Mouse (Mus musculus) spleen, adult 2 months (tissue): ENCODE results near the gene Asf1b. TPM values are rescaled to one million over a fixed set of nuclear protein-coding genes. Genes with fewer than 3 reads are reported as not detected.
"Not testable (repeated sequence)": the region's sequence is repeated elsewhere in the genome, so short reads cannot be mapped to it uniquely, and the experiment has no call there.

Experiments
- DNase-seq, 2 experiments: peaks; one replicate each; pipeline versions ENCODE4 v3.0.0 to v3.0.0-alpha.2; 2012 to 2021; ENCODE audit warnings: low spot score in 2 of 2, low read depth in 1 of 2
- H3K27ac ChIP-seq: fragments of 200-500 bp; 2 replicates; pipeline ENCODE4 v1.5.1; 2012; ENCODE audit warnings: low read length, inconsistent platforms; ENCODE audit not compliant: insufficient read depth
- H3K27me3 ChIP-seq: fragments of 200-500 bp; 2 replicates; pipeline ENCODE4 v1.6.1; 2012; ENCODE audit warnings: mild to moderate bottlenecking, moderate library complexity, low read length, inconsistent platforms; ENCODE audit not compliant: control insufficient read depth, insufficient read depth
- H3K36me3 ChIP-seq: fragments of 200-500 bp; 2 replicates; pipeline ENCODE4 v1.6.1; 2012; ENCODE audit warnings: mild to moderate bottlenecking, low read length, inconsistent platforms; ENCODE audit not compliant: control insufficient read depth, insufficient read depth
- H3K4me1 ChIP-seq: fragments of 200-500 bp; 2 replicates; pipeline ENCODE4 v1.6.1; 2011; ENCODE audit warnings: inconsistent platforms; ENCODE audit not compliant: control insufficient read depth, insufficient read depth, insufficient read length
- H3K4me3 ChIP-seq: fragments of 200-500 bp; 2 replicates; pipeline ENCODE4 v1.5.1; 2011; ENCODE audit warnings: mild to moderate bottlenecking, inconsistent platforms; ENCODE audit not compliant: insufficient read depth, insufficient read length; ENCODE audit errors: extremely low read depth
- CTCF ChIP-seq: fragments of 200-500 bp; IDR thresholded peaks from 2 replicates; pipeline ENCODE4 v1.5.1; 2011; ENCODE audit warnings: mild to moderate bottlenecking, inconsistent platforms; ENCODE audit not compliant: insufficient read depth, insufficient read length, insufficient replicate concordance; ENCODE audit errors: extremely low read depth
- POLR2A ChIP-seq: fragments of 200-500 bp; IDR thresholded peaks from 2 replicates; pipeline ENCODE4 v1.6.1; 2011; ENCODE audit warnings: low read depth, low read length, inconsistent platforms
- WGBS: fragments of 180-500 bp; shearing (Covaris S2); methylation state at CpG from one replicate; pipeline ENCODE4 v1.1.7; 2018; 5-methylcytosine and 5-hydroxymethylcytosine counted together
- polyA plus RNA-seq: library from polyadenylated mRNA; depleted of rRNA; stranded (reverse); fragments of >200 nt; gene quantifications from 2 replicates; pipeline ENCODE4 v1.2.3, GENCODE M21; 2012

Asf1b gene
- polyA plus RNA-seq, 1 experiment, result 33.2 TPM

DNA sequence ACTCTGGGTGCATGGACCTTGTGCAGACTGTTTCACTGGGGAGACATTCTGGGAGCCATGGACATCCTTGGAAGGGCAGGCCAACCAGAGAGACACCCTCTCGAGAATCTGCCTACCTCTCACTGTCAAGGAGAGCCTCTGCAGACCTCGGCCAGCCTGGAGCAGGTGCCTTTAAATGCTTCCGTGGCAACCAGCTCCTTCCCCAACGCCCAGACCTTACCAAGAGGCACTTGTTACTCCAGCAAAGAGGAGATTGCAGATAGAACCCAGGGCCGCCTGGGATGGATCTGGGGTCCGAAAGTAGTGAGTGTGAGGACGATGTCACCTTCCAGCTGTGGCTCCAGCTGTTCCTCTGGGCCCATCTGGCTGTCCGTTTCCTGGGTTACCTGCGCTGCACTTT, 22.9 kb downstream of the Asf1b start:
- TF ChIP-seq POLR2A (no peak), CTCF (no peak)
- no peak for DNase-seq
- Histone ChIP-seq H3K36me3 (peaks cover 9% of the 10 kb centered on the region), H3K27me3 (no peaks in the 10 kb centered on the region), H3K4me3 (no peak overlapping the region), H3K27ac (no peak overlapping the region; the same call in 1 of the 2 replicates), H3K4me1 (peaks cover 13% of the 10 kb centered on the region; the same call in 1 of the 2 replicates)
- WGBS, result 85% methylated on average over 9 of the region's 9 CpGs

DNA sequence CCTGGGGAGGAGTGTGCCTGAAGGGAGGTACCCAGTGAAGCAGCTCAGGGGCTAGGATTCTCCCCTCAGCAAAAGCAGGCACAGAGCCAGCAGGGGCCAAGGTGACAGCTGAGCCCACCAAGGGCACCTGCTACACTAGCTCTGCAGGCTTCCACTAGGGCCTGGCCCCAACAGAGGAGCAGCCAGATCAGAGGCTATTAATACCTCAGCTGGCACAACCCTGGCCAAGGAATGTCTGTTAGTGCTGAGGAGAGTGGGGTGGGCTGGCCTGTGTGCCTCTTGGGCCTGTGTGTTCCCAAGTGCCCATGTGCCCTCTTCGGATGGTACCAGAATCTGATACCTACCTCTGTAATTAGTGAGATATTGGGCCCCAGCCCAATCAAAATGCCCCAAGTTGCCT, 24.9 kb downstream of the Asf1b start:
- peaks cover 7% of the 10 kb centered on the region; the same call in 1 of the 2 replicates for H3K4me1 ChIP-seq
- H3K4me3 ChIP-seq, result no peak overlapping the region
- WGBS, result 85% methylated on average over 1 of the region's 1 CpGs
- no peak for DNase-seq
- TF ChIP-seq POLR2A (no peak), CTCF (no peak)
- H3K36me3 ChIP-seq, result peaks cover 9% of the 10 kb centered on the region
- H3K27ac ChIP-seq, result no peak overlapping the region
- H3K27me3 ChIP-seq, result no peaks in the 10 kb centered on the region

DNA sequence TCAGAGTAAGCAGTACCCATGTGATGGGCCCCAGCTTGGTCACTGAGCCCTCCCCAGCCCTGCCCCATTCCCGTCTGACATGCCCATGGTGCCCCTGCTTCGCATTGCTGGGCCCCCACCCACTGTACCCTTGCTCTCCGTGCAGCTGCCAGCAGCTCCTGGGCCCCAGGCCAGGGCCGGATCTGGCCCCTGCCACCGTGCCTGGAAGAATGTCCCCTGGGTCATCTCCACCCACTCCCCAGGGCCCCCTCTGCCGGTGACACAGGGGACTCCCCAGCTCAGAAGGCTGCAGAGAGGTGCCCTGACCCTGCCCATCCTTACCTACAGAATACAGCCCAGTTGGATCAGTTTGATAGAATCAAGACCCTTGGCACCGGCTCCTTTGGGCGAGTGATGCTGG, 25.5 kb downstream of the Asf1b start:
- Histone ChIP-seq H3K4me3 (no peak overlapping the region), H3K27me3 (no peaks in the 10 kb centered on the region), H3K27ac (no peak overlapping the region), H3K4me1 (peaks cover 7% of the 10 kb centered on the region; the same call in 1 of the 2 replicates), H3K36me3 (peaks cover 12% of the 10 kb centered on the region)
- TF ChIP-seq CTCF (no peak), POLR2A (no peak)
- 91% methylated on average over 8 of the region's 8 CpGs for WGBS
- no peak for DNase-seq

DNA sequence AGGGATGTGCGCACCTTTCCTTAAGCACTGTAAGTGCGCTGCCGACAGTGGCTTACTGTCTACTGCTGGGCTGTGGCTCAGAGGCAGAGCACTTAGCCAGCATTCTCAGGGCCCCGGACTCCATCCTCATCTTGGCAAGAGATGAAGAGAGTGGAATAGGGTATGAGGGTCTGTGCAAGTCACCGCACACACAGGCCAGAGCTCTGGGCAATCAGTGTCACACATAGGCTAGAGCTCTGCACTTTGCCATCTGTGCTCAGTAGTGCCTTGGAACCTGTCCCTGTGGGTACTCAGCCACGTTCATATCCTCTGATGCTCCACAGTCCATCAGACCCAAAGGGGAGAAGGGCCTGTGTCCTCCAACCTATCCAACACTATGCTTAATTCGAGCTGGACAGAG, 26.2 kb downstream of the Asf1b start:
- WGBS, result 96% methylated on average over 7 of the region's 7 CpGs
- H3K4me1 ChIP-seq, result peaks cover 7% of the 10 kb centered on the region; the same call in 1 of the 2 replicates
- no peak overlapping the region for H3K4me3 ChIP-seq
- DNase-seq, result no peak
- no peak overlapping the region for H3K27ac ChIP-seq
- TF ChIP-seq CTCF, result no peak
- TF ChIP-seq POLR2A, result no peak
- H3K36me3 ChIP-seq, result peaks cover 18% of the 10 kb centered on the region
- no peaks in the 10 kb centered on the region for H3K27me3 ChIP-seq

DNA sequence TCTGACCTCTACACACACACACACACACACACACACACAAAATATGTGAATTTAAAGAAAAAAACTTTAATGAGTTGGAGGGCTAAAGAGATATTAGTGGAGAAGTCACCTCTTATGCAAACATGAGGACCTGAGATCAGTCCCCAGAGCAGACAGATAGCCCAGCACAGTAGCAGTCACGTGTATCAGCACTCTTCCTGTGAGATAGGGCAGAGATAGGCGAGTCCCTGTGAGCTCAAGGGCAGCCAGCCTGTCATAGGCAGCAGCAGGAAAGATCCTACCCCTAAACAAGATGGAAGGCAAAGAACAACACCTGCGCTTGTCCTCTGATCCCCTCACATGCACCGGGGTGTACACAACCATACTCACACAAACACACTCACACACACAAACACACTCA, 27.1 kb downstream of the Asf1b start:
- no peak overlapping the region for H3K4me3 ChIP-seq
- TF ChIP-seq CTCF (no peak), POLR2A (no peak)
- 82% methylated on average over 4 of the region's 4 CpGs for WGBS
- no peaks in the 10 kb centered on the region for H3K27me3 ChIP-seq
- H3K27ac ChIP-seq, result no peak overlapping the region
- DNase-seq, result no peak
- peaks cover 1% of the 10 kb centered on the region; the same call in 1 of the 2 replicates for H3K4me1 ChIP-seq
- peaks cover 24% of the 10 kb centered on the region for H3K36me3 ChIP-seq

DNA sequence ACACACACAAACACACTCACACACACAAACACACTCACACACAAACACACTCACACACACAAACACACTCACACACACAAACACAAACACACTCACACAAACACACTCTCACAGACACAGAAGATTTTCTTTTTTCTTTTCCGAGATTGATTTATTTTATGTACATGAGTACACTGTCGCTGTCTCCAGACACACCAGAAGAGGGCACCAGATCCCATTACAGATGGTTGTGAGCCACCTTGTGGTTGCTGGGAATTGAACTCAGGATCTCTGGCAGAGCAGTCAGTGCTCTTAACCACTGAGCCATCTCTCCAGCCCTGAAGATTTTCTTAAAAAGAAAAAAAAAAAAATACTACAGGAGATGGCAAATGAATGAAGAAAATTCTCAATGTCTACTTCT, 27.9 kb downstream of the Asf1b start:
- not testable (repeated sequence) for DNase-seq, H3K4me1 ChIP-seq, H3K27me3 ChIP-seq, H3K4me3 ChIP-seq, H3K27ac ChIP-seq
- H3K36me3 ChIP-seq, result peaks cover 24% of the 10 kb centered on the region
- WGBS, result 96% methylated on average over 2 of the region's 2 CpGs

DNA sequence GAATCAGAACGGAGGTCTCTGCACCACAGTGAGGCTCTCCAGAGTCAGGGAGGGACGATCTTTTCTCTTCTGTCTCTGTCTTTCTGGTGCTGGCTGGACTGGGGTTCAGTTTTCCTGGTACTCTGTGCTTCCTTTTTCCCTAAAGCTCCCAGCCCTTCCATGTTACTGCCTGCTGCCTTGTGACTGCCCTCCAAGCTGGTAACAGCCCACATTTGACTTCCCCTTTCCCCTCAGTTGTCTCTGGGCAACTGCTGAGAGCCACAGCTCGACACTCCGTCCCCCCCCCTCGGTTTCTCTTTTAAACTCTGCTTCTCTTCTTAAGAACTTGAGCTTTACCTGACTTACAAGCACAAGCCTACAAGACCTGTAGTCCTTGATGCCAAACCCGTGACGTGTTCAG, 33.9 kb downstream of the Asf1b start:
- WGBS, result 43% methylated on average over 7 of the region's 7 CpGs
- Histone ChIP-seq H3K27ac (no peak overlapping the region), H3K4me3 (no peak overlapping the region), H3K4me1 (no peaks in the 10 kb centered on the region; the same call in 1 of the 2 replicates), H3K27me3 (no peaks in the 10 kb centered on the region), H3K36me3 (peaks cover 21% of the 10 kb centered on the region)
- TF ChIP-seq POLR2A (no peak), CTCF (no peak)
- DNase-seq, result no peak

DNA sequence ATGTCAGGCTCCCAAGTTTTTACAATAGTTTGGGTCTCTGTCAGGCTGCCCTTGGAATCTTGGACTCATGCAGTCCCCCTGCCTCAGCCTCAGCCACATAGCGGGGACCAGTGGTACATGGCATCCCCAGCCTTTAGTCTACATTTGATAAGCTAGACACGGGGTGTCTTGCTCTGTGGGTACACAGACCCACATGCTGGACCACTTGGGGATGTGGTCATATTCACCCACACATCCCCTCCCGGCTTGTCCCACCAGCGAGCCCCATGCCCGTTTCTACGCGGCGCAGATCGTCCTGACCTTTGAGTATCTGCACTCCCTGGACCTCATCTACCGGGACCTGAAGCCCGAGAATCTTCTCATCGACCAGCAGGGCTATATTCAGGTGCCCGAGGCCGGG, 34.9 kb downstream of the Asf1b start:
- Histone ChIP-seq H3K27ac (no peak overlapping the region), H3K27me3 (no peaks in the 10 kb centered on the region), H3K4me3 (no peak overlapping the region), H3K4me1 (no peaks in the 10 kb centered on the region; the same call in 1 of the 2 replicates), H3K36me3 (peaks cover 21% of the 10 kb centered on the region)
- no peak for DNase-seq
- 94% methylated on average over 14 of the region's 14 CpGs for WGBS
- TF ChIP-seq POLR2A (no peak), CTCF (no peak)
